Mouse (Mus musculus): ENCODE data around the gene Cd209d.
"Not testable (repeated sequence)": the region's sequence is repeated elsewhere in the genome, so short reads cannot be mapped to it uniquely, and the experiment has no call there.

Gene Cd209d

DNA sequence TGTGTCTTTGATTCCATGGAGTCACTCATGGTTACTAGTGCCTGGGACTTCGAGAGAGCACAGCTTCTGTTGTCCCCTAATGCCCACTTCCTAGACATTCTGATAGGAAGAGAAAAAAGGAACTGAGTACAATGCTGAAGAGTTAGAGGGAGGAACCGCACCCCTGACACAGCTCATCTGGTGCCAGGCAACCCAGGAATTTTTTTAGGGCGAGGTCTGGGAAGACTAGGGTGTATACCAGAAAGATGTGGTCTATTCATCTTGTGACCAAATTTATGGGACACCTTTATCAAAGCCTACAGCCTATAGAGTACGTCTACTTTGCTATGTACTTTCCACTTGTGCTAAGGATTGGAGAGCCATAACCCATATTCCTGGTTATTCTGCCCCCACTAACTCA, at the start of gene Cd209d:
Gene Cd209d, minus strand, starts transcription at position 101 of the 400 bp plus-strand sequence.
- no peak for DNase-seq

DNA sequence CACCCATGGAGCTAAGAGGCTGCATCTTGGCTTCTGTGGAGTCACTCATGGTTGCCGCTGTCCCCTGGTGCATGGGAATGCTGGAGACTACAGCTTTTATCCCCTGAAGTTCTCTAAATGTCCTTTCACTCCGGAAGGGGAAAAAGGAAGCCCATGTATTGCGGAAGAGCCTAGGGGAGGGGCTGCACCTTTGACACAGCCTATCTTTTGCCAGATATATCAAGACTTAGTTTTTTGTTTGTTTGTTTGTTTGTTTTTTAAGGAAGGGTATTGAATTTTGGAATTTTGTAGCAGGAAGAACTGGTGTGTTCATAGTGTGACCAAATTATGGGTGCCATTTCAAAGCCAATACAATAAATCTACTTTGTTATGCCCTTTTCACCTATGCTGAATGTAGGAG, 48.4 kb upstream of the Cd209d start, which contains the start of gene Cd209b:
Gene Cd209b, minus strand, starts transcription at position 101 of the 400 bp plus-strand sequence.
- no peak for DNase-seq

DNA sequence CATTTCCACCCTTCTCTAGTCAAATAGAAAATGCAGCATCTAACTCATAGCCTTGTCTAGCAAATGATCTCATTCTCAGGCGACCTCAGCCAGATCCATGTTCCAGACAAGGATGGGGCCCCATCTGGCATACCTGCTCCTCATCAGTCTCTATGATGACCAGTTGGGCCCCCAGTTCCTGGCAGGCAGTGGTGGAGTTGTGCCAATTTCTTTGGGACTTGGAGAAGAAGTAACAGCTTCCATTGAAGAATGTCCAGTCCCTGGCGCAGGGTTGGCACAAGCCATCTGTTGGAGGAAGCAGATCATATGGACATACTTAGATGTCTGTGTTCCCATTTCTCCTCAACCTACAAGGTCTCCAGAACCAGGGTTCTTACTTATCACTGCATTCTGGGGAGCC, 2.2 kb downstream of the Cd209d start:
- no peak for DNase-seq

DNA sequence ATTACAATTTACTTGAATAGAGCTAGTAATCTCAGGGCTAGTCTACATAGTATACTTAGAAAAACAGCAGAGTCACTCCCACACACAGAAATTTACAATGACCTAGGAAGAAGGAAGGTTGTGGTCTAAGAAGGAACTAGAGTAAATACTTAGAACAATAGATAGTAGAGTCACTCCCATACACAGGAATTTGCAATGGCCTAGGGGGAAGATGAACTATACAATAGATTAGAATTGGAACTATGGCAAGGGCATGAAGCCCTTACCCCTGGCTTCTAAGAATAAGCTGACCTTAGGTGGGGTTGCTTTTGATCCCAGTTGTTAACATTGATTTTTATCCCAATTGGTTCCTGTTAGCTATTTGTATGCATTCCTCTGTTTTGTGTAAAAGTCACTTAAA, 15.6 kb downstream of the Cd209d start:
- DNase-seq: not testable (repeated sequence)

DNA sequence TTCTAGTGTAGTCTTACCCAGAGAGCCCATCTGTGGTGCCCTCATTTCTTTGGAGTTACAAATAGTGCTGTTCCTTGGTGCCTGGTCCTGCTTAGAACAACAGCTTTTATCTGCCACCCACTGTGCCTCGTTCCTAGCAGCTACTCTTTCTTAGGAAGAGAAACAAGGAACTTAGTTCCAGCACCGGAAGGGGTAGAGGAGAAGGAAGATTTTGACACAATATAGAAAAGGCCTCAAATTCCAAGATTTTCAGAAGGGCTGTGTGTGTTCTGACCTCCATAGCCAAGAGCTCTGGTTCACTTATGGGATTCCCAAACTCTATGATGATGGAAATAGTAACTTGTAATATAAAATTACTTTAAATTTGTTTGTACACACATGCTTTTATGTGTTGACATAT, 24.1 kb downstream of the Cd209d start, which contains the start of gene Cd209e:
Gene Cd209e, minus strand, starts transcription at position 101 of the 400 bp plus-strand sequence.
- no peak for DNase-seq

Data from right cerebral cortex, postnatal 4 days (tissue).